In the genomic region with DNA sequence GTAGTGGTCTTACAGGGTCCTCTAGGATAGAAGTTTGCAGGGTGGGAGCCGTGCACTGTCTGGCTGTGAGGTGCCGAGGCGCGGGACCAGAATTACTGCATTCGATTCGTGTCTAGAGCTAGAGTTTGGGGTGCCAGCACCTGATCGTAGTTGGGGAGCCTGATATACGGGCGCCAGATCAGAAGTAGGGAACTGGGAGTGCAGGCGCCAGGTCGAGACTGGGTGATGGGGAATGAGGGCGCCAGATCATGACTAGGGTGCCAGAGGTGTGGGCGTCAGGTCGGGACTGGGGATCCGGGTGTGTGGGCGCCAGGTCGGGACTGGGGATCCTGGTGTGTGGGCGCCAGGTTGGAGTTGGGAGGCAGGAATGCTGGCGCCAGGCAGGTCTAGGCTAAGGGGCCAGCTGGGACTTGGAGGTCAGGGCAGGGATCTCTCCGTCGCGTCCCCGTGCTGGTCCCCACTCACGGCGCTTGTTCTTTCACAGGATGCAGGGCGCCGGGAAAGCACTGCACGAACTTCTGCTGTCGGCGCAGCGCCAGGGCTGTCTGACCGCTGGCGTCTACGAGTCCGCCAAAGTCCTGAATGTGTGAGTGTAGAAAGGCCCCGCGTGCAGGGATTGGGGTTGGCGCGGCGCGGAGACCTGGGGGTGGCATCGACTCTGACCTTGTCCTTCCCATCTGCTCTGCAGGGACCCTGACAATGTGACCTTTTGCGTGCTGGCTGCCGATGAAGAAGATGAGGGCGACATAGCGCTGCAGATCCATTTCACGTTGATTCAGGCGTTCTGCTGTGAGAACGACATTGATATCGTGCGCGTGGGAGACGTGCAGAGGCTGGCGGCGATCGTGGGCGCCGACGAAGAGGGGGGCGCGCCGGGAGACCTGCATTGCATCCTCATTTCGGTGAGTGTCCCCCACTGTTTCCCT, we compare ENCODE assay signal across 8 mouse cellular contexts. TPM values are rescaled to one million over a fixed set of nuclear protein-coding genes. Genes with fewer than 3 reads are reported as not detected.
DNase-seq lines count a peak whose midpoint lies in the region; ATAC-seq and TF ChIP-seq lines count a peak whose summit lies in the region.

No protein-coding gene starts in this region.

- peak overlapping the region; percentile 75 for H3K4me3 ChIP-seq in intestine, embryonic 16.5 days (ENCODE audit: low read length)
- H3K4me3 ChIP-seq in midbrain, embryonic 11.5 days (ENCODE audit: low read depth, low read length) = peak overlapping the region; percentile 69
- H3K4me3 ChIP-seq in small intestine, adult 2 months (ENCODE audit: low read depth, low read length) = peak overlapping the region; percentile 77

- no peaks in the 10 kb centered on the region; the same call in 1 of the 2 replicates for H3K27me3 ChIP-seq in intestine, embryonic 16.5 days (replicated peaks; ENCODE audit: control insufficient read depth, insufficient read depth, low read length)
- peaks cover 45% of the 10 kb centered on the region for H3K27me3 ChIP-seq in midbrain, embryonic 11.5 days (ENCODE audit: control insufficient read depth, insufficient read depth, low read length)
- no peaks in the 10 kb centered on the region for H3K27me3 ChIP-seq in small intestine, adult 2 months (ENCODE audit: control insufficient read depth, insufficient read depth, low read length)

- H3K4me1 ChIP-seq in intestine, embryonic 16.5 days (ENCODE audit: control insufficient read depth, insufficient read depth, low read length) = peaks cover 27% of the 10 kb centered on the region
- H3K4me1 ChIP-seq in midbrain, embryonic 11.5 days (ENCODE audit: control insufficient read depth, insufficient read depth, low read length) = peaks cover 32% of the 10 kb centered on the region
- H3K4me1 ChIP-seq in small intestine, adult 2 months (ENCODE audit: control insufficient read depth, insufficient read depth, insufficient read length, low read length) = peaks cover 11% of the 10 kb centered on the region

- peak; percentile 85 to 94 for DNase-seq in adrenal gland, adult (ENCODE audit: inconsistent age in 2 of 2, low spot score in 1 of 2)
- peak; percentile 62 for DNase-seq in embryo, embryonic 10 days (ENCODE audit: low spot score)
- DNase-seq in gastrocnemius, postnatal 25 days = peak; percentile 75
- peak; percentile 79 for DNase-seq in left cerebral cortex, postnatal 4 days
- DNase-seq in midbrain, embryonic 11.5 days (ENCODE audit: low spot score, missing footprints) = peak; percentile 93

- no peak; the same call in 1 of the 2 replicates for TF ChIP-seq POLR2A in small intestine, adult 2 months (IDR thresholded peaks at IDR 0.05; ENCODE audit: low read depth, low read length)

- H3K4me2 ChIP-seq in intestine, embryonic 16.5 days (ENCODE audit: low read depth, low read length) = peak overlapping the region; percentile 96
- H3K4me2 ChIP-seq in midbrain, embryonic 11.5 days = peak overlapping the region; percentile 41

- intact Hi-C loops in left cerebral cortex, postnatal 4 days (cut with DNase I) = loop anchor here (5.0 kb wide), 3 partner anchors 70 to 305 kb away; no protein-coding TSS in a partner anchor

- peak overlapping the region; percentile 87 for H3K9ac ChIP-seq in intestine, embryonic 16.5 days (ENCODE audit: low read depth, low read length)
- peak overlapping the region; percentile 84 for H3K9ac ChIP-seq in midbrain, embryonic 11.5 days (ENCODE audit: low read length)

- no peaks in the 10 kb centered on the region for H3K9me3 ChIP-seq in intestine, embryonic 16.5 days (ENCODE audit: control insufficient read depth, low read length)
- H3K9me3 ChIP-seq in midbrain, embryonic 11.5 days (ENCODE audit: control insufficient read depth, low read length) = no peaks in the 10 kb centered on the region

- H3K27ac ChIP-seq in intestine, embryonic 16.5 days (ENCODE audit: low read length) = peak overlapping the region; percentile 92
- peak overlapping the region; percentile 87 for H3K27ac ChIP-seq in midbrain, embryonic 11.5 days (ENCODE audit: low read depth, low read length)
- H3K27ac ChIP-seq in small intestine, adult 2 months (ENCODE audit: insufficient read depth, low read depth, low read length) = peak overlapping the region; percentile 81

- ATAC-seq in intestine, embryonic 16.5 days = peak; percentile 27
- peak; percentile 8; the same call in 1 of the 2 replicates for ATAC-seq in midbrain, embryonic 11.5 days (ENCODE audit: low FRiP score)
- no peak for ATAC-seq in megakaryocyte progenitor cell, adult 5-6 weeks (replicated peaks; ENCODE audit: poor library complexity)

- no peak for TF ChIP-seq CTCF in small intestine, adult 2 months (IDR thresholded peaks at IDR 0.05; ENCODE audit: extremely low read depth, insufficient read length, insufficient replicate concordance, low read depth, low read length)

- no peaks in the 10 kb centered on the region for H3K36me3 ChIP-seq in intestine, embryonic 16.5 days (ENCODE audit: control insufficient read depth, insufficient read depth, low read length)
- no peaks in the 10 kb centered on the region for H3K36me3 ChIP-seq in midbrain, embryonic 11.5 days (ENCODE audit: control insufficient read depth, insufficient read depth, low read length)
- 0 out of 2 replicates have a peak, but pooled peaks cover 3% of the 10 kb centered on the region for H3K36me3 ChIP-seq in small intestine, adult 2 months (ENCODE audit: control insufficient read depth, insufficient read depth, low read length)

- under 1% methylated on average over 63 of the region's 63 CpGs for WGBS in intestine, embryonic 16.5 days
- under 1% methylated on average over 62 of the region's 63 CpGs for WGBS in midbrain, embryonic 11.5 days
- WGBS in small intestine, adult 2 months = under 1% methylated on average over 63 of the region's 63 CpGs

RNA-seq across cellular contexts. Expression of a gene that starts 0.7 kb away (rescaled TPM):
- 10 to 100 TPM; 15.3 to 17.4 TPM for total RNA-seq in gastrocnemius, postnatal 25 days (2021)
- 36.4 and 40.8 TPM in 2 replicates for polyA plus RNA-seq in intestine, embryonic 16.5 days (2015; fragmentation: Nextera tagmentation; extraction: Ambion mirVana)
- 10 to 100 TPM in 1 of 2 experiments, 1 to 10 TPM in 1; 8.6 to 11.0 TPM for total RNA-seq in left cerebral cortex, postnatal 4 days (2021)
- polyA plus RNA-seq in midbrain, embryonic 11.5 days (2014; fragmentation: Nextera tagmentation; extraction: Ambion mirVana) = 252 and 256 TPM in 2 replicates
- 19.1 and 42.2 TPM in 2 replicates for polyA plus RNA-seq in small intestine, adult 2 months (2012; rRNA removed)
- 1.8 and 2.6 TPM in 2 replicates for total RNA-seq in megakaryocyte progenitor cell, adult 5-6 weeks (2015)
- total RNA-seq in megakaryocyte progenitor cell, adult 5-6 weeks (2017) = 2.5 and 2.6 TPM in 2 replicates

RNA-seq across cellular contexts. Expression of a gene that starts 53.6 kb away (rescaled TPM):
- total RNA-seq in gastrocnemius, postnatal 25 days (2021) = 100 to 1,000 TPM; 132 to 144 TPM
- 5.7 and 5.9 TPM in 2 replicates for polyA plus RNA-seq in intestine, embryonic 16.5 days (2015; fragmentation: Nextera tagmentation; extraction: Ambion mirVana)
- total RNA-seq in left cerebral cortex, postnatal 4 days (2021) = 10 to 100 TPM; 53.9 to 62.5 TPM
- polyA plus RNA-seq in midbrain, embryonic 11.5 days (2014; fragmentation: Nextera tagmentation; extraction: Ambion mirVana) = 4.9 and 5.0 TPM in 2 replicates
- 10.8 and 15.1 TPM in 2 replicates for polyA plus RNA-seq in small intestine, adult 2 months (2012; rRNA removed)
- 25.4 and 27.1 TPM in 2 replicates for total RNA-seq in megakaryocyte progenitor cell, adult 5-6 weeks (2015)
- total RNA-seq in megakaryocyte progenitor cell, adult 5-6 weeks (2017) = 8.6 and 10.7 TPM in 2 replicates
